Mouse (Mus musculus): ENCODE results near the gene Tmem132b.

DNA sequence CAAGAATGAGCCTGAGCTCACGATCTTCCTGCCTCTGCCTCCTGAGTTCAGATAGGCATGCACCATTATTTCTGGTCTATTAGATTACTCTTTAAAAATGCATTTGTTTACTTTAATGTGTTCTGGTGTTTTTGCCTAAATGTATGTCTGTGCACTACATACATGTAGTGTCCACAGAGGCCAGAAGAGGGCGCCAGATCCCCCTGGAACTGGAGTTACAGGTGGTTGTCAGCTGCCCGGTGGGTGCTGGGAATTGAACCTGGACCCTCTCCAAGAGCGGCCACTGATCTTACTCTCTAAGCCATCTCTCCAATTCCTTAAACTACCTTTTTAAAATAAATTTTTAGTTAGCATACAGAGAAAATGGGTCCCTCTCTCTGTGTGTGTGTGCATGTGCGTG is 195.9 kb downstream of the Tmem132b start:
- TF ChIP-seq CTCF (IDR thresholded peaks at IDR 0.05; ENCODE audit: control insufficient read depth, insufficient read depth, insufficient read length) (no peak), MAX (IDR thresholded peaks at IDR 0.05) (no peak), MYOD1 (IDR thresholded peaks at IDR 0.05; ENCODE audit: control insufficient read depth, insufficient read length, low read depth) (no peak), MYOG (IDR thresholded peaks at IDR 0.05; ENCODE audit: control insufficient read depth, extremely low read depth, insufficient read length) (no peak), USF1 (IDR thresholded peaks at IDR 0.05; ENCODE audit: low read depth) (no peak), CEBPB (IDR thresholded peaks at IDR 0.05; ENCODE audit: low read depth) (no peak)
